Mouse (Mus musculus) layer of hippocampus, adult 8-10 months (tissue): ENCODE measurements at regions not wholly inside any gene's neighbourhood (a gene's known extent, or its start where the extent isn't known, plus 50 kb on each side); places are given as distances from the start of the nearest gene placed in this dataset.
A peak's percentile ranks its signal among the peaks of the same experiment; 100 is the strongest.

ENCODE experiments used
- DNase-seq, 2 experiments: peaks; one replicate each; pipeline ENCODE4 v3.0.0; 2022; ENCODE audit warnings: low spot score in 2 of 2

DNA sequence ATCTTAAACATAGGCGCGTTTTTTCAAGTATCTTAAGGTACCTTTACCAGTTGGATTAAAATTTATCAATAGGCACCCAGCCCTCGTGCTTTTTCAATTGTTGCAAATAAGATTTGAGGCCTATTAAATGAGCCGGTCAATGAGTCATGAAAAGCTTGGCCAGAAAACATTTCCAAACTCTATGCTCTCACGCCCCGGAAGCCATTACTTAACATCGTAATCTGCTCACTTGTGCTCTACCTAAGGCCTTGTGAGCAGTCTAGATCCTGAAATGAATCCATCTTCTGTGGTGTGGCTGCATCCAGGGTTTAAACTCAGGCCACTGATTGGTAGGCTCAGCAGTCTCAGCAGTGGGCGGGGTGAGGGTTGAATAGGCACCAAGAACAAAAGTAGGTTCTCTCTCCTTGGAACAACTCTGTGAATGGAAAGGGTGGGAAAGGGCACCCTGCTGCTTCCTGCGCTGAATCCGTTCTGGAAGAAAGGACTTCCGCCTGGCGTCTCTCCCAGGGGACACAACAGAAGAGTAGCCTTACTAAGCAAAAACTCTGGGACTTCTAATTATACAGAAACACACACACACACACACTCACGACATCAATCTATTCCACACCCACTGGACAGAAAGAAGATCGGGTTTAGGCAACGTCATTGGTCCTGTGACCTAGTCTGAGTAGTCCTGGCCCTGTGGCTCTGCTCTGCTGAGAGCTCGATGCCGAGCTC, 53.4 kb upstream of the Fmnl2 start:
- peak; percentile 57 to 69 for DNase-seq

DNA sequence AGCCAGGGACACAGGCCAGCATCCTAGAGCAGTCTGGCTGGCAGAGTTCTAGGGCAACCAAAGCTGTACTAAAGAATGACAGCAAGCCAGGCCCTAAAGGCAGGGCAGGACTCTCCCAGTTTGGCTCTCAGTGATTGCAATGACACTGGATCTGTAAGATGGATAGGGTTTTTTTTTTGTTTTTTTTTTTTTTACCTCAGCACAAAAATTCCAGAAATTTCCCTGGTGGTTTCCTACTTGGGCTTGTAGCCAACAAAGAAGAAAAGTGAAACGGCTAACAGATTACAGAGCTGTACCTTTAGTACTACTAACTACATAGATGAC, 52.9 kb upstream of the Fmnl2 start:
- no peak for DNase-seq

DNA sequence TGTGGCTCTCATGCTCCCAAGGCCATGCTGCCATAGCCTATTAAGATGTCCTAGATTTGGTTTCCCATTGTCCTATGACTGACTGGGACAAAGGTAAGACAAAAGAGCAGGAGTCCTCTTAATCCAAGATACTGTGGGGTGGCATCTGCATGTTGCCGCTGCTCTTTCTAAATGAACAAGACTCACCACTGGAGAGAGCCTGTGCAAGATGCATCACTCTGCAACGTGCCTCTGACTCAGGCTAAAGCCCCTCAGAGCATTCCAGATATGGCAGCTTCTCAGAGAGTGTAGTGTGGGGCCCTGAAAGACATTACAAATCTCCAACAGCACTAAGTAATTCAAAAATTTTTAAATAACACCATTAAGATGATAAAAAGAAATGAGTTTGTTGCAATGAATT, 49.8 kb upstream of the Fmnl2 start:
- no peak for DNase-seq
